Mouse (Mus musculus): ENCODE results near the gene Jakmip3.

DNA sequence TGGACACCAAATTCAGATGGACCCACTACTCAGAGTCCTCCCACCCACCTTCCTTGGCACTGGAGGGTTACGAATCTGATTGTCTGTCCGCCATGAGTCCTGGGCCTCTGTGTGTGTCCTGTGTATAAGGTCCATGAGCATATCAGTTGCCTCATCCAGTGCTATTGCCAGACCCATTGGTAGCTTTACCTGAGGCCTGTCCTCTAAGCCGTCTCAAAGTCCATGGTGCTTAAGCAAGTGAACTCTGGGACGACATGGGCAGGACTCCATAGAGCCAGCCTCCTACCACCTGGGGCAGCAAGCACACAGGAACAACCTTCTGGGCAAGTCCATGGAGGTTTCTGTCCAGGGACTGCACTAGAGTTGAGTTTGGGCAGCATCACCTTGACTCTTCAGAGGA lies 90.7 kb downstream of the Jakmip3 start:
- no peak for TF ChIP-seq CTCF (IDR thresholded peaks at IDR 0.05; ENCODE audit: low read depth)
- TF ChIP-seq EP300 (optimal IDR thresholded peaks at IDR 0.05), result no peak

All from stomach, postnatal 0 days (tissue).